Mouse (Mus musculus) spleen, postnatal 4 days (tissue): ENCODE measurements around the gene Batf.

Source experiments
- DNase-seq, 2 experiments: peaks; one replicate each; pipeline ENCODE4 v3.0.0; 2022; ENCODE audit warnings: low spot score in 2 of 2

Batf gene

DNA sequence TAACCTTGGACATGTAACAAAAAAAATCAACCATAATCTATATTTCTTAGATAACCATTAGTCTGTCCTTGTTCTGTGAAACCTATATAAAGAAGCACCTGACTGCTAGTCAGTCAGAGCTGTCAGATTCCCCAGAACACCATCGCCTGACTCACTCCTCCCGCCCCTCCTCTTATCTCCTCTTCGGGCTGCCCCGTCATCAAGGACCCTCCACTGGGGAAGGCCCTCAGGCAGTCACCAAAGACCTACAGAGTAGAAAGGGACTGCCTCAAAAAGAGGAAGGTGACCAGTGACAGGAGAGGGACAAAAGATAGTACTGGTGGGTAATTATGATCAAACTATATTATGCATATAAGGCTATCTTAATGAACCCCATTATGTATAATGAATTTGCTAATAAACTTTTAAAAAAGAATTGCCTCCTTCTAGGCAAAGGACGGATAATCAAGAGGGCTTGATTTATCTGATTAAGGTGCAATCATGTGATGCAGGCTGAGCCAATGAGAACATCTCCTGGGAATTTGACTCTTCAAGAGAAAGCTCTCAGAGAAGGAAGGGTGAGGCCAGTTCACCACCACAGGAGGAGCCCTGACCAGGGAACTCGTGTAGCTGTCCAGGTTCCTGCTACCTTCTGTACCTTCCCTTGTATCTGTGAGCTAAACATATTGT, 40.4 kb downstream of the Batf start:
- DNase-seq: no peak

DNA sequence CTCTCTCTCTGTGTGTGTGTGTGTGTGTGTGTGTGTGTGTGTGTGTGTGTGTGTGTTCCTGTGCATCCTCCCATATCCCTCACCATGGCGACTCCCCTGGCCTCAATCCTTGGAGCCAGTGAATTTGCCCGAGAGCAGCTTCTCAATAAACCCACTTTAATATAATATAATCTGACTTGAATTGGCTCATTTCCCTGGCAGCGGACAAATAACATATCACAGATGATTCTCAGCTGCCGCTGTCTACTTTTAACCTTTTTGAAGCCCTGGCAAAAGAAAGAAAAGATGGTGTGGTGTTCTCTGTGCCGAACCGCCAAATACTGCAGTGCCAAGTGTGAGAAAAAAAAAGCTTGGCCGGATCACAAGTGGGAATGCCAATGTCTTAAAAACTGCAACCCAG, 41.7 kb downstream of the Batf start:
- DNase-seq: no peak

DNA sequence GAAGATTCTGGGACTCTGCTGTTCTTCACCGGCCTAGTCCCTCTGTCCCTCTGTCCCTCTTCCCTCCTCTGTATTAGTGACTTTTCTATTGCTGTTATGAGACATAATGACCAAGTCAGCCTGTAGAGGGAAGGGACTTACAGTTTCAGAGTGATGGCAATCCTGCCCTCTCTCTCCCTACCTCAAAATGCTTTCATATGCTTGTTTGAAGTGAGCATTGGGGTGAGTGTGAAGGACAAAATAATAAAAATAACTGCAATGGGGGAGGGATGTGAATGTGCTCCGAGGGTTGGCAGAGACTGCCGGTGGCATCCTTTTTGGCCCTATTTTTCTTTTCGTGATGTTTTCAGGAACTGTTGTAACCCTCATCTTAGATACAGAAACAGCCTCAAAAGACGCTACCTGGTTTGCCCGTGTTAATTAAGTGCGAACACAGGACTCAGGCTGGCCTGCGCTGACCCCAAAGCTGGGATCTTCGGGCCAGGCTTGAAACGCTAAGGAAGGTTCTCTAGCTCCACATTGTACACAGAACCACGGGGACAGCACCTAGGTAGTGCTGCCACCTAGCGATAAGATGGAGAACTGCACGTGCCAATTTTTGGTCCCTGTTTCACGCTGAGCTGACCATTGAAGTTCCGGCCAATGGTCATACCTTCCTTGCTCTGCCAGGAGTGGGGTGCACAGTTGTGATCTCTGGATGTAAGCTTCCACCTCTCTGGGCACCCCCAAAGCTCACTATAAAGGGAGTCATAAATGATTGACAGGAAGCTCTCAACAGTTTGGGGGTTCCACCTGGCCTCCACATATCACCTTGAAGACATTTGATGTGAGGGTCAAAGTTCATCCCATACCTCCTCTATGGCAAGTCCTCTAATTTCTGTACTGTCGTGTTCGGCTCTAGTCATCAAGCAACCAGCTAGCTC, 42.8 kb downstream of the Batf start:
- peak; percentile 55 to 83 for DNase-seq

DNA sequence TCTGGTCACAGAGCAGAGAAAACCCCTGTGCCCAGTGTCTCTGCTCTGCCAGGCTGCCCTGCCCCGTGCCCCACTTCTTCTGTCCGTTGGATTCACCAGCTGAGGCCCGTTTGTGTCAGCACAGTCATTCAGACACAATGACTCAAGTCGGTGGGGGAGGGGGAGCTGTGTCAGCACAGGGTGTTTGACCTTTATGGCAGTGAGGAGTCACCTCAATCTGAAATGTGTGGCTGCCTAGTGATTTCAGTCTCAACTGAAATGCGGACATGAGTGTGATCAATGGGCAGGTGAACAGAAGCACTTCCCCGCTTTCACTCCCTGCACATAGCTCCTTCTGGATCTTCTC, 43.4 kb downstream of the Batf start:
- DNase-seq: no peak

DNA sequence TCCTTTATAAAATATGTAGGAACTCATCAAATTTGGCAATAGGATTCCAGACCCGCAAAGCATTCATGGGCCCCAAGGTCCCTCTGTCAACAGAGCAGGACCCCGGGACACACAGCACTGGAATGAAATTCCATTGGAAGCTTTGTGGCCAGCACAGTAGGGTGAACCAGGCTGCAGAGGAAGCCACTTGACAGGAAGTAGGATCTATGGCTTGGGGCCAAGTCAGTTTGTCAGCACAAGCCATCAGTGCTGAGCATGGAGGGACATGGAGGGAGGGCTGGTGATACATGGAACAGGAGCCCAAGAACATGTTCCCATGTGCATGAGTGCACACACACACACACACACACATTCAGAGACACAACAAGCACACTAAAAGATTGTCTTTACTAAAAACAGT, 49.7 kb downstream of the Batf start:
- DNase-seq: no peak

DNA sequence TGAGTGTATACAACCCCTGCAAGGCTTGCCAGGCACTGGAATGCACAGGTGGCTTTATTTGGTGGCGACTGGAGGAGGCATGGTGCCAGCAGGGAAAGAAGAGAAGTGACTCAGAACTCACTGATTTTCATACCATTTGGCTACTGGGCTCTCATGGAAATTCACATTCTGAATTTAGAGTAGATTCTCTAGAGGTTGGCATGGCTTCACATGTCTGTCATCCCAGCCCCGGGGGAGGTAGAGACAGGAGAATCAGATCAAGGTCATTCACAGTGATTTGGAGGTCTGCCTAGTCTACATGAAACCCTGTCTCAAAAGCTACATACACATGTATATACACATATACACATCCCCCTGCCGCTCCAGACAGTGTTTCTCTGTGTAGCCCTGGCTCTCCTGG, 50.5 kb downstream of the Batf start:
- DNase-seq: no peak

DNA sequence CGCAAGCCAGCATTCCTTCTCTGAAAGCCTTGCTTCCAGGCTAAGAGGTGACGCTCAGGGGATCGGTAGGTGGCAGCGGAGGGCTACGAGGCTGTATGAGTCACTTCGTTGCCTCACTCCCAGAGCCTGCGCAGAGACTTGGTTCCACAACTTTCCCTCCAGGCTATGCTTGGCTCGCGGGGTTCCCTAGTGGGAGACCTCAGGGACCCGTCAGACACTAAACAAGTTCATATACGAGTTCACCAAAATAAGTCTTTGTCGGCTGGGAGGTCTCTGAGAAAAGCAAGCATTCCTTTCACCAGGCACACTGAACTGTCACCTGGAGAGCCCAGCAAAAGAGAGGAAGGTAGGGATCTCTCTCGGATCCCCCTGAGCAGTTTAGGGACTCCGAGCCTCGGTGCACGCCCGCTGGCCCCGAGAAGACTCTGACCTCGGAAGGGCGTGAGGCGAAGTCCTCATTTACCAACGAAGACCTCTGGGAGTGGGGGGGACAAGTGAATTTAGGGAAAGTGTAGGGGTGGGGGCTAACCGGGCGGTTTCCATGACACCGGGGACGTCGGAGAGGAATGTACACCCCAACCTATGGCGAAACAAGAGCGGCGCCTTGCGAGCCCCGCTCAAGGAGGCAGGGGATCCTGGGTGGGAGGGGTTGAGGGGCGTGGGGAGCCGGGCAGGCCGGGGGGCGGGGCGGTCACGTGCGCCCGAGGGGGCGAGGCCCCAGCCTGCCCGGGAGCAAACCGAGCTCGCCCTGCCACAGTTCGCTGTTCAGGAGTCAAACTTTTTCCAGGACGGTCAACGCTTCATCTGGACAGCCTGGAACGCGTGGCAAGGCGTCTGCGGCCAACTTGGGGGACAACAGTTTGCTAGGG, 59.6 kb downstream of the Batf start, which contains the start of gene Flvcr2:
TSS of gene Flvcr2 (plus strand) at position 713 of the 869 bp plus-strand sequence.
- peak; percentile 31 to 68 for DNase-seq

DNA sequence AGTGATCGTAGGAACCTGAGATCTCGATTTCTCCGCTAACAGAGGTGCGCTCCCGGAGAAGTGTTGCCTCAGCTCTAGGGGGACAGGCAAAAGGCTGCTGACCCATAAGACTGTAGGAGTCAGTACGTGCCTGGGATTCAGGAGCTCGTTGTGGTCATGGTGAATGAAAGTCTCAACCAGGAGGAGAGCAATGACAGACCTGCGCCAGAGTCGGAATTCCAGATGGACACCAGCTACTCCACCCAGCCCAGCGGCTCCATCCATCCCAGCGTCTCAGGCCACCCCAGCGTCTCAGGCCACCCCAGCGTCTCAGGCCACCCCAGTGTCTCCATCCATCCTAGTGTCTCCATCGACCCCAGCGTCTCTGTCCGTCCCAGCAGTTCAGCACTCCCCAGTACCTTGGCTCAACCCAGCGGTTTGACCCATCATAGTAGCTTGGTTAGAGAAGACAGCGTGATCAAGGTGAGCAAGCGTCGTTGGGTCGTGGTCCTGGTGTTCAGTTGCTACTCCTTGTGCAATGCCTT, 60.3 kb downstream of the Batf start:
- no peak for DNase-seq

DNA sequence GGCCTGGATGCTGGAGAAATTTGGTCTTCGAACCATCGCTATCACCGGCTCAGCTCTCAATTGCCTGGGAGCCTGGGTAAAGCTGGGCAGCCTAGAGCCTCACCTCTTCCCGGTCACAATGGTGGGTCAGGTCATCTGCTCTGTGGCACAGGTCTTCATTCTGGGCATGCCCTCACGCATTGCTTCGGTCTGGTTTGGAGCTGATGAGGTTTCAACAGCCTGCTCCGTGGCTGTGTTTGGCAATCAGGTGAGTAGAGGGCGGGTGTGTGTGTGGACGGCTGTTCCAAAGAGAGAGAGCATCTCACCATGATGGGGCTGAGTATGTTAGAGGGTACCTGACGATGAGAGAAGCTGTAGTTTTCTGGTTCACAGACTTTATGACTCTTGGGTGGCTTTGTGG, 60.9 kb downstream of the Batf start:
- no peak for DNase-seq

DNA sequence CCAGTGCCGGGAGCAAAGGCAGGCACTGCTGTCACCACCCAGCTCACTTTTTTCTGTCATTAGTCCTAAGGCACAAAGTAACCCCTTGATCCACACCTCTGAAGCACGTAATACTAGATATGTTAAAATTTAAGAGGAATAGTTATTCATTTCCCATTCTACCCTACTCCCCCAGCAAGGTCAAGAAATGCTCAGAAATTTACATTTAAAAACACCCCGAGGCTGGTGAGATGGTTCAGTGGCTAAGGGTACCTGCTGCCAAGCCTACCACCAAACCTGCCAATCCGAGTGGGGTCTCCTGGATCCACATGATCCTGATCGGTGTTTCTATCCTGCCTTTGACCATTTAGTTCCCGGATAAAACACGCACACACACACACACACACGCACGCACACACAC, 63.4 kb downstream of the Batf start:
- no peak for DNase-seq

DNA sequence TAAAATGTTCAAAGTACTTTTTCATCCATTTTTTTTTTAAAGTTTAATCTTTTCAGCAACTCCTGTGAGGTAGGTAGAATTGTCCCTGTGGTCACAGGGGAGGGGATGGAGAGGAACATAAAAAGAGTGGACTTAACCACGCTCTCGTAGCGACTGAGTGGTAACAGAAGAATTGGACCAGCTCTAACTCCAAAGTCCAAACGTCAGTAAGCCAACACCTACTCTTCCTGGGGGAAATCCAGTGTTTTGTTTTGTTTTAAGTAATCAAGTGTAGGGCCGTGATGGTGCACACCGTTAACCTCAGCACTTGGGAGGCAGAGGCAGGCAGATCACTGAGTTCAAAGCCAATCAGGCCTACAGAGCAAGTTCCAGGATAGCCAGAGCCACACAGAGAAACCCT, 65.6 kb downstream of the Batf start:
- DNase-seq: no peak

DNA sequence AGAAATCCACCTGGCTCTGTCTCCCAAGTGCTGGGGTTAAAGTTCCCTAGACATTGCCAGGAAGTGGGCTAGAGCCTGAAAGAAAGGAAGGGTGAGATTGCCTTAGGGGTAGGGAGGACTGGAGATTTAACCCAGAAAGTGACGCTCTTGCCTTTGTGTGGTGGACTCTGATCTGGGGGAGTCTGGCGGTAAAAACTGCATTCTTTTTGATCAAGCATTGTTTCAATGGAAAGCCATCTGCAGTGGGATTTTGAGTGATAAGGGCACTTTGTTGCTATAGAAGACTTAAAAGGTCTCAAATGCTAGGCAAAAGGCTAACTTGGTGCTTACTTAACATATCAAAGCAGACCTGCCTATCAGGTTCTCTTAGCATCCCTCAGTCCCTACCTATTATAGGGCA, 66.8 kb downstream of the Batf start:
- no peak for DNase-seq

DNA sequence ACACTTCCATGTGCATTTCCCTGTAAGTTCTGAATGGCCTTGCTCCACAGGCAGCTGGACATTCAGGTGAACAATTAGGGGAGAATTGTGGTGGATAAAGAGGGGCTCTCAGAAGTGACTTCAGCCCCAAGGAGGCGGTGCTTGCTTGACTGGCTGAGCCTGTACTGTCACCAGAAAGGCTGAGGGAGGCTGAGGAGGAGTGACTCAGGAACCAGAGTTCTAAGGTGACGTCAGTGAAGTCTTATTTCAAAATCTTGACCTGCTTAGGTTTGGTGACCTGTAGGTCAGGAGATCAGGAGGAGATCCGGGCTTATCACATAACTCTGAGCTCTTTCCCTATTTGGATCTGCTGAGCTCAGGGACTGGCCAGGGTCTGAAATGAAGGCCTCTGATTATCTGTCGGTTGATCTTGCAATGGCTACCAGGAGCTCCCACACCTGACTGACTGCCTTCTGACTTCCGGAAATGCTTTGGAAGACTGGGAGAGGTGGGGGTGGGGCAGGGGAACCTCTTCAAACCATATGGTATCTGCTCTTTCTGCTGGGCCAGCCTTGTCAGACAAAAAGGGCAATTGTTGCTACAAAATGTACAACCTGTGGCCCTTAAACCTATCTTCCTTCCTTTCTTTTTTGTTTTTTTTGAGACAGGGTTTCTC, 68.3 kb downstream of the Batf start:
- no peak for DNase-seq

DNA sequence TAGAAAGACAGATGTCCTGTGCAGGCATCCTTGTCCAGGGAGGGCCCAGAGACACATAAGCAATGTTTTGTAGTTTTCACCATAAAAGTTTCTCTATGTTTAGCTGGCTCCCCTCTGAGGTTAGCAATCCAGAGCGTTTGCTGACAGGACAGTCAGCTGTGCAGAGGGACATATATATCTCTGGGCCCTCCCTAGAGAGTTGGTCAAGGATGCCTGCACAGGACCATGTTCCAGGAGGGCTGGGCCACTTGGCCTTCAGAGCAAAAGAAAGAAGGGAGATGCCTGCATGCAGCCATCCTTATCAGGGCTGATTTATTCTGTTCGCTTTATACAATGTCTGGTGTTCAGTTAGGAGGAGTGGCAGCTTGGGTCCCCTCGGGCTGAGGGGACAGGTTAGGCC, 70.0 kb downstream of the Batf start:
- DNase-seq: no peak

DNA sequence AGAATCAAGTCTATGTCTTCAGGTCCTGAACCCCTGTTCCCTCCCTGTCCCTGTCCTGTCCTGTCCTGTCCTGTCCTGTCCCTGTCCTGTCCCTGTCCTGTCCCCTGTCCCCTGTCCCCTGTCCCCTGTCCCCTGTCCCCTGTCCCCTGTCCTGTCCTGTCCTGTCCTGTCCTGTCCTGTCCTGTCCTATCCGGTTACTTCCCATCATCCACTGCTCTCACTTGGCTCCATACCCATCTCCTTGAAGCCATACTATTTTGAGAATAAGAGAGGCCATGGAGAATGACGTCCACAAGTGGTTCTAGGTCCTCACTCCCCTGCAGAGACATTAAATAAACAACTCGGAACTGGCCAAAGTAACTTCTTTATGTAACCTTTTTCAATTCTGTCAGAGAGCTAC, 70.6 kb downstream of the Batf start:
- DNase-seq: no peak
